Mouse (Mus musculus) hindbrain, embryonic 11.5 days (tissue): ENCODE results near the gene Bub3. TPM values are rescaled to one million over a fixed set of nuclear protein-coding genes. Genes with fewer than 3 reads are reported as not detected.

Source experiments
- polyA plus RNA-seq: library from polyadenylated mRNA; unstranded; fragments of >200 nt; fragmentation: Nextera tagmentation; extraction: Ambion mirVana; gene quantifications from 2 replicates; pipeline ENCODE4 v1.2.1, GENCODE M21; 2014

The Bub3 gene
- polyA plus RNA-seq, 1 experiment from 2014 or later = 278 TPM

Other genes with a start within 250 kb of the Bub3 start
- gene Cuzd1, start 237.9 kb upstream of the Bub3 start, polyA plus RNA-seq = not detected in 2 replicates
- not detected in 2 replicates for gene Fam24b, start 230.7 kb upstream of the Bub3 start, polyA plus RNA-seq
- gene Fam24a, start 226.4 kb upstream of the Bub3 start, polyA plus RNA-seq = not detected in 2 replicates
- 22.5 and 23.7 TPM in 2 replicates for gene 2310057M21Rik, start 197.5 kb upstream of the Bub3 start, polyA plus RNA-seq
- gene Pstk, start 189.1 kb upstream of the Bub3 start, polyA plus RNA-seq = 59.4 and 63.3 TPM in 2 replicates
- 25.4 and 26.6 TPM in 2 replicates for gene Ikzf5, start 149.7 kb upstream of the Bub3 start, polyA plus RNA-seq
- gene Acadsb, start 149.6 kb upstream of the Bub3 start, polyA plus RNA-seq = 88.8 and 93.7 TPM in 2 replicates
- 0.57 and 1.2 TPM in 2 replicates for gene Hmx3, start 17.4 kb upstream of the Bub3 start, polyA plus RNA-seq
- gene Hmx2, start 11.4 kb upstream of the Bub3 start, polyA plus RNA-seq = 2.7 and 3.5 TPM in 2 replicates